Mouse (Mus musculus) megakaryocyte-erythroid progenitor cell, adult 5-6 weeks (primary cell): ENCODE data around the gene Chtop. TPM values are rescaled to one million over a fixed set of nuclear protein-coding genes. Genes with fewer than 3 reads are reported as not detected.

Source experiments
- ATAC-seq: replicated peaks from 2 replicates; pipeline ENCODE4 v1.8.0; 2016; ENCODE audit warnings: mild to moderate bottlenecking, inconsistent platforms; ENCODE audit not compliant: severe bottlenecking, poor library complexity, low FRiP score, low TSS enrichment
- total RNA-seq, 2 experiments: library from RNA; stranded (forward) in 1 of 2; stranded (reverse) in 1 of 2; fragments of 200-1000, 215-1000 nt in 1 of 2; fragments of >200 nt in 1 of 2; fragmentation: Nextera tagmentation in 1 of 2; gene quantifications; 2 replicates each; pipeline ENCODE4 v1.2.3; 2014 to 2017

Chtop gene
- total RNA-seq, 2 experiments from 2014 or later: 118 to 154 TPM

DNA sequence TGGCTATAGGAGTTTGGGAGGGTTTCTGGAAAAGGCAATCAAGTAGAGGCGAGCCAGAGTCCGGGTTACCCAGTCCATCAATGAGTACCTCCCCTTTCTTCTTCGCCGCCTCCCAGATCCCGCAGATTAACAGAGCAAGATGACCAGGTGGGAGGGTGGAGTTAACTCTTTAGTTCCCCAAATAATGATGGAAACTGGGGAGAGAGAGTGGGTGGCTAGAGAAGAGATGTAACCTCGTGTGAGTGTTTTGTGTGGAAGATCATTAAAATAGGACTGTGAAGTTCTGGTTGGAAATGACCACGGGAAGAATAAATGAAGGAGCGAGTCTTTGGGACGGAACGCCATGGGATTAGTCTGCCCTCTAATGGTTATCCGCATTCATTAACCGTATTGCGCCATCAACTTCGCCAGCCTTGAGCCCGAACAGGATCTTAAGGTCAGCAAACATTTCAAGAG is 43.0 kb downstream of the Chtop start:
- ATAC-seq: peak; percentile 46; the same call in 1 of the 2 replicates

DNA sequence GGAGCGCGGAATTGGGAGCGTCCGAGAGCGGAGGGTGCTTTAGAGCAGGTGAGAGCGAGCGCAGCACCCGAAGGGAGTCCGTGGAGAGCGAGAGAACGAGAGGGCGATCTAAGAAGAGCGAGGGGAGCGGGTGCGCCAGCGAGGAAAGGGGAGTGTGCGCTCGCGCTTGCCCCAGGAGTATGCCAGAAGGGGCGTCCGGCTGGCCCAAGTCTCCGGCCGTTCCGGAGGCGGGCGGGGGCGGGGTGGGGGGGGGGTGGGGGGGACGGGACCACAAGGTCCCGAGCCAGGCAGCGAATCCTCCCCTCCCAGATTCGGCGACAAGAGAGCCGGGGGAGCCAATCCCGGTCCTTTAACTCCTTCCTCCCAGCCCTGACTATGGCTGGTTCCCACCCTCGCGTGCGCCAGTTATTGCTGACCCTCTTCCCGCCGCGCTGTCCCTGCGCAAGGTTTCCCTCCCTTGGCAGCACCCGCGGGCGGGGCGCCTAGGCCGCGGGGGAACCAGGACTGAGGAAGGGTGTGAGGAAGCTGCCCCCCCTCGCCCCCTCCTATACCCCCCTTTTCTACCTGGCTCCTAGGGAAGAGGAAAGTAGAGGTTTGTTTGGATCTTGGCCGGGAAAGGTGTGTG is 43.5 kb downstream of the Chtop start, which contains the start of gene Npr1:
Npr1 (minus strand) TSS at position 181 of the 625 bp plus-strand sequence.
- ATAC-seq: peak; percentile 20; the same call in 1 of the 2 replicates

GRCm38 (mm10) chr3:90465081-90465685 is 44.1 kb downstream of the Chtop start:
- peak; percentile 13; the same call in 1 of the 2 replicates for ATAC-seq

GRCm38 (mm10) chr3:90464552-90465080 is 44.7 kb downstream of the Chtop start:
- 0 out of 2 replicates have a peak, but pooled peaks have one; percentile 15 for ATAC-seq

- peak; percentile 41 for ATAC-seq
Measured at GRCm38 (mm10) chr3:90462579-90462978, 46.7 kb downstream of the Chtop start.

GRCm38 (mm10) chr3:90461935-90462334 is 47.4 kb downstream of the Chtop start:
- no peak for ATAC-seq

DNA sequence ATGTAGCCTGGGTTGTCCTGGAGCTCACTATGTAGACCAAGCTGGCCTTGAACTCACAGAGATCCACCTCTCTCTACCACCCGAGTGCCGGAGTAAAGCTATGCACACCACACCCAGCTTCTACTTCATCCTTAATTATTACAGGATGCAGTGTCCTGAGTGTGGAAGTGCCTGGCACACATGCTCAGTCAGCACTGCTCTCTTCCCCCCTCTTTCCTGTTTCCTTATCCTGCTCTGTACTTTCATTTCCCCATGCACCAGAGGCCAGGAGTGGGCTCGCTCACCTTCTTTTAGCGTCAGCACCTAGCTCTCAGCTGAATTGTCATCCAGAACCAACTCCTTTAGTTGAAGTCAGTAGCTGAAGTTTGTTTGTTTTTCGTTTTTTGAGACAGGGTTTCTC is 49.0 kb downstream of the Chtop start:
- no peak for ATAC-seq

- ATAC-seq: no peak
Measured at GRCm38 (mm10) chr3:90459727-90460126, 49.6 kb downstream of the Chtop start.

- no peak for ATAC-seq
Measured at GRCm38 (mm10) chr3:90454931-90455330, 54.4 kb downstream of the Chtop start.

- no peak for ATAC-seq
Measured at GRCm38 (mm10) chr3:90451396-90452095, 57.8 kb downstream of the Chtop start.

GRCm38 (mm10) chr3:90450874-90451273 is 58.4 kb downstream of the Chtop start:
- ATAC-seq: no peak

Other genes with a start within 250 kb of the Chtop start
- 32.4 and 33.3 TPM in 2 replicates for gene Dennd4b, start 244.3 kb downstream of the Chtop start, total RNA-seq (2014; fragmentation: Nextera tagmentation)
- gene Dennd4b, start 244.3 kb downstream of the Chtop start, total RNA-seq (2017): 7.0 and 21.5 TPM in 2 replicates
- 65.5 and 68.0 TPM in 2 replicates for gene Gatad2b, start 216.3 kb downstream of the Chtop start, total RNA-seq (2014; fragmentation: Nextera tagmentation)
- gene Gatad2b, start 216.3 kb downstream of the Chtop start, total RNA-seq (2017): 23.8 and 28.5 TPM in 2 replicates
- 1.7 and 7.3 TPM in 2 replicates for gene Slc27a3, start 119.6 kb downstream of the Chtop start, total RNA-seq (2014; fragmentation: Nextera tagmentation)
- gene Slc27a3, start 119.6 kb downstream of the Chtop start, total RNA-seq (2017): 0.28 and 0.72 TPM in 2 replicates
- gene Ints3, start 75.9 kb downstream of the Chtop start, total RNA-seq (2014; fragmentation: Nextera tagmentation): 39.0 and 39.3 TPM in 2 replicates
- 16.4 and 23.2 TPM in 2 replicates for gene Ints3, start 75.9 kb downstream of the Chtop start, total RNA-seq (2017)
- gene Npr1, start 43.6 kb downstream of the Chtop start, total RNA-seq (2014; fragmentation: Nextera tagmentation): 0.22 TPM in 1 of 2 replicates, not detected in the other
- not detected in 2 replicates for gene Npr1, start 43.6 kb downstream of the Chtop start, total RNA-seq (2017)
- gene Ilf2, start 33.4 kb downstream of the Chtop start, total RNA-seq (2014; fragmentation: Nextera tagmentation): 113 and 117 TPM in 2 replicates
- gene Ilf2, start 33.4 kb downstream of the Chtop start, total RNA-seq (2017): 236 and 240 TPM in 2 replicates
- gene Snapin, start 18.5 kb downstream of the Chtop start, total RNA-seq (2014; fragmentation: Nextera tagmentation): 37.0 and 38.1 TPM in 2 replicates
- gene Snapin, start 18.5 kb downstream of the Chtop start, total RNA-seq (2017): 19.5 and 48.6 TPM in 2 replicates
- 27.2 and 33.2 TPM in 2 replicates for gene S100a1, start 4.9 kb upstream of the Chtop start, total RNA-seq (2014; fragmentation: Nextera tagmentation)
- 55.0 and 57.4 TPM in 2 replicates for gene S100a1, start 4.9 kb upstream of the Chtop start, total RNA-seq (2017)
- 14.8 and 33.6 TPM in 2 replicates for gene S100a13, start 4.9 kb upstream of the Chtop start, total RNA-seq (2014; fragmentation: Nextera tagmentation)
- gene S100a13, start 4.9 kb upstream of the Chtop start, total RNA-seq (2017): 36.2 and 58.0 TPM in 2 replicates
- gene S100a14, start 17.4 kb upstream of the Chtop start, total RNA-seq (2014; fragmentation: Nextera tagmentation): not detected in 2 replicates
- gene S100a14, start 17.4 kb upstream of the Chtop start, total RNA-seq (2017): 4.1 TPM in 1 of 2 replicates, not detected in the other
- not detected in 2 replicates for gene S100a16, start 27.8 kb upstream of the Chtop start, total RNA-seq (2014; fragmentation: Nextera tagmentation)
- gene S100a16, start 27.8 kb upstream of the Chtop start, total RNA-seq (2017): not detected in 2 replicates
- gene S100a3, start 51.1 kb upstream of the Chtop start, total RNA-seq (2014; fragmentation: Nextera tagmentation): not detected in 2 replicates
- not detected in 2 replicates for gene S100a3, start 51.1 kb upstream of the Chtop start, total RNA-seq (2017)
- not detected in 2 replicates for gene S100a2, start 80.7 kb upstream of the Chtop start, total RNA-seq (2014; fragmentation: Nextera tagmentation)
- not detected in 2 replicates for gene S100a2, start 80.7 kb upstream of the Chtop start, total RNA-seq (2017)
- gene Gm42674, start 92.4 kb upstream of the Chtop start, total RNA-seq (2014; fragmentation: Nextera tagmentation): not detected in 2 replicates
- gene Gm42674, start 92.4 kb upstream of the Chtop start, total RNA-seq (2017): not detected in 2 replicates
- 3.8 TPM in 1 of 2 replicates, not detected in the other for gene S100a4, start 94.3 kb upstream of the Chtop start, total RNA-seq (2014; fragmentation: Nextera tagmentation)
- gene S100a4, start 94.3 kb upstream of the Chtop start, total RNA-seq (2017): 6.7 and 23.6 TPM in 2 replicates
- not detected in 2 replicates for gene S100a5, start 99.0 kb upstream of the Chtop start, total RNA-seq (2014; fragmentation: Nextera tagmentation)
- gene S100a5, start 99.0 kb upstream of the Chtop start, total RNA-seq (2017): not detected in 2 replicates
- 2.0 and 21.9 TPM in 2 replicates for gene S100a6, start 103.4 kb upstream of the Chtop start, total RNA-seq (2014; fragmentation: Nextera tagmentation)
- 0.94 TPM in 1 of 2 replicates, not detected in the other for gene S100a6, start 103.4 kb upstream of the Chtop start, total RNA-seq (2017)
- gene S100a7a, start 144.5 kb upstream of the Chtop start, total RNA-seq (2014; fragmentation: Nextera tagmentation): not detected in 2 replicates
- gene S100a7a, start 144.5 kb upstream of the Chtop start, total RNA-seq (2017): not detected in 2 replicates
- gene S100a8, start 159.5 kb upstream of the Chtop start, total RNA-seq (2014; fragmentation: Nextera tagmentation): 8.8 and 1,388 TPM in 2 replicates
- 75.2 and 207 TPM in 2 replicates for gene S100a8, start 159.5 kb upstream of the Chtop start, total RNA-seq (2017)
- 1.1 and 1,636 TPM in 2 replicates for gene S100a9, start 186.2 kb upstream of the Chtop start, total RNA-seq (2014; fragmentation: Nextera tagmentation)
- gene S100a9, start 186.2 kb upstream of the Chtop start, total RNA-seq (2017): 59.5 and 143 TPM in 2 replicates
- gene Pglyrp4, start 217.4 kb upstream of the Chtop start, total RNA-seq (2014; fragmentation: Nextera tagmentation): not detected in 2 replicates
- gene Pglyrp4, start 217.4 kb upstream of the Chtop start, total RNA-seq (2017): not detected in 2 replicates